Mouse (Mus musculus): ENCODE results near the gene Spred2.

DNA sequence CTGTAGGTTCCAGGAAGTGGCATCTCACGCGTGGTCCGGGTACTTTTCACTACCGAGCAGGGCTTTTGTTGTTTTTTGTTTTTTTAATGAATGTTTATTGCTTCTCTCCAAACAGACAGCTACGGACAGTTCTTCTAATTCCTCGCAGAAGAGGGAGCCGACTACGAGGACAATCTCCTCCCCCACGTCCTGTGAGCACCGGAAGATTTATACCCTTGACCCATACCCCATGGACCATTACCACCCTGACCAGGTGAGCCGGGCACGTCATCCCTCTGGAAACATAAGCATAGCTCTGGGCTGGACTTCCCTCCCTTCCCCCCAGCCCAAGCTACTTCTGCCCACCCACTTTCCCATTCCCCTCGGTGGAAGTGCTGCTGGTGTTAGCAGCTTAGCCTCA, 93.8 kb downstream of the Spred2 start:
- TF ChIP-seq CTCF (IDR thresholded peaks at IDR 0.05; ENCODE audit: low read depth, low read length) (no peak), TAL1 (conservative IDR thresholded peaks at IDR 0.05; ENCODE audit: low read depth, low read length) (no peak), GATA1 (IDR thresholded peaks at IDR 0.05; ENCODE audit: borderline replicate concordance, low read length) (no peak), POLR2AphosphoS5 (IDR thresholded peaks at IDR 0.05; ENCODE audit: insufficient replicate concordance, low read depth, low read length) (no peak)

All from G1E (cell line).